Mouse (Mus musculus) myocyte (in vitro differentiated cells): ENCODE data around the gene Perm1. TPM values are rescaled to one million over a fixed set of nuclear protein-coding genes. Genes with fewer than 3 reads are reported as not detected.

ENCODE experiments used
- H3K27me3 ChIP-seq: one replicate; pipeline ENCODE4 v1.6.1; 2011; ENCODE audit not compliant: control insufficient read depth, insufficient read depth, insufficient read length
- H3K36me3 ChIP-seq: one replicate; pipeline ENCODE4 v1.6.1; 2011; ENCODE audit not compliant: control insufficient read depth, insufficient read depth
- H3K4me2 ChIP-seq: one replicate; pipeline ENCODE4 v1.6.1; 2011; ENCODE audit warnings: low read depth, control low read depth
- H3K4me3 ChIP-seq: one replicate; pipeline ENCODE4 v1.5.1; 2011; ENCODE audit warnings: mild to moderate bottlenecking, control low read depth, moderate library complexity
- H3K79me2 ChIP-seq: one replicate; pipeline ENCODE4 v1.6.1; 2011; ENCODE audit not compliant: control insufficient read depth, insufficient read depth
- H3ac ChIP-seq: one replicate; pipeline ENCODE4 v1.6.1; 2011; ENCODE audit not compliant: control insufficient read depth, insufficient read length
- CEBPB ChIP-seq: IDR thresholded peaks from 2 replicates; pipeline ENCODE4 v1.6.1; 2011; ENCODE audit warnings: mild to moderate bottlenecking, moderate library complexity; ENCODE audit not compliant: poor library complexity, insufficient read depth, severe bottlenecking
- E2F4 ChIP-seq: IDR thresholded peaks from one replicate; pipeline ENCODE4 v1.6.1; 2011; ENCODE audit warnings: mild to moderate bottlenecking, control low read depth, moderate library complexity; ENCODE audit not compliant: insufficient read depth
- MAX ChIP-seq: IDR thresholded peaks from one replicate; pipeline ENCODE4 v1.6.1; 2011; ENCODE audit warnings: low read depth, mild to moderate bottlenecking, control low read depth
- MYOD1 ChIP-seq, 3 experiments: IDR thresholded peaks; one replicate each; pipeline ENCODE4 v1.6.1; 2011; ENCODE audit warnings: control low read depth in 2 of 3, low read depth in 2 of 3, mild to moderate bottlenecking in 2 of 3, moderate library complexity in 1 of 3; ENCODE audit not compliant: insufficient read length in 2 of 3, control insufficient read depth in 1 of 3
- MYOG ChIP-seq, 3 experiments: IDR thresholded peaks; one replicate each; pipeline ENCODE4 v1.6.1; 2011; ENCODE audit warnings: control low read depth in 2 of 3, low read depth in 2 of 3, mild to moderate bottlenecking in 2 of 3; ENCODE audit not compliant: insufficient read length in 2 of 3, control insufficient read depth in 1 of 3, insufficient read depth in 1 of 3
- POLR2A ChIP-seq: IDR thresholded peaks from one replicate; pipeline ENCODE4 v1.6.1; 2011; ENCODE audit warnings: low read depth, mild to moderate bottlenecking, control low read depth, moderate library complexity; ENCODE audit not compliant: insufficient read length
- POLR2AphosphoS2 ChIP-seq: IDR thresholded peaks from one replicate; pipeline ENCODE4 v1.6.1; 2011; ENCODE audit warnings: low read depth, control low read depth; ENCODE audit not compliant: insufficient read length
- REST ChIP-seq: IDR thresholded peaks from one replicate; pipeline ENCODE4 v1.6.1; 2011; ENCODE audit warnings: mild to moderate bottlenecking, control low read depth, moderate library complexity; ENCODE audit not compliant: insufficient read depth, insufficient read length
- SRF ChIP-seq: IDR thresholded peaks from one replicate; pipeline ENCODE4 v1.6.1; 2011; ENCODE audit warnings: low read depth; ENCODE audit not compliant: control insufficient read depth, insufficient read length
- TCF12 ChIP-seq: IDR thresholded peaks from one replicate; pipeline ENCODE4 v1.6.1; 2011; ENCODE audit warnings: mild to moderate bottlenecking, control low read depth; ENCODE audit not compliant: poor library complexity, insufficient read depth, severe bottlenecking
- TCF3 ChIP-seq: IDR thresholded peaks from one replicate; pipeline ENCODE4 v1.6.1; 2011; ENCODE audit warnings: low read depth, control low read depth; ENCODE audit not compliant: insufficient read length
- USF1 ChIP-seq: IDR thresholded peaks from one replicate; pipeline ENCODE4 v1.6.1; 2011; ENCODE audit warnings: low read depth, mild to moderate bottlenecking, control low read depth, moderate library complexity
- polyA plus RNA-seq: library from polyadenylated mRNA; unstranded; fragments of >200 nt; fragmentation: generic; extraction: Trizol; gene quantifications from one replicate; pipeline ENCODE4 v1.2.1, GENCODE M21; 2012; ENCODE audit warnings: missing spikeins

The Perm1 gene
- polyA plus RNA-seq, 1 experiment: 0.11 TPM

DNA sequence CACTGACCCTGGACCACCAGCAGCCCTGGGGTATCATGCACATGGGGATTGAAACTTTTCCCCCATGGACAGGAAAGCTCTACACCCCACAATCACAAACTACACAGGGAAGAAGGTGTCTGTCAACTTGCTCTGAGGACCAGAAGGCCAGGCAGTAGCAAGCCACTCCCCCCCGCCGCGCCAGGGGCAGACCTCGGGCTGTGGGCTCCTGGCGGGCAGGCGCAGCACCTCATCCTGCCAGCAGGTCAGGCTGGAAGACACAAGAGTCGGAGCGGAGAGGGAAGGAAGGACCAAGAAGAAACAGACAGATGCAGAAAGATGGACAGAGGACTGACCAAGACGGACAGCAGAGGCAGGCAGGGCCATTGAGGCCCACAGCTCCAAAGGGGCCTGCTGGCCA is 38.0 kb upstream of the Perm1 start:
- Histone ChIP-seq H3ac (no peak overlapping the region), H3K36me3 (no peaks in the 10 kb centered on the region), H3K4me2 (no peak overlapping the region), H3K4me3 (no peak overlapping the region), H3K79me2 (no peaks in the 10 kb centered on the region), H3K27me3 (no peaks in the 10 kb centered on the region)
- no peak for TF ChIP-seq USF1
- no peak for TF ChIP-seq REST
- no peak for TF ChIP-seq MYOG (IDR thresholded peaks at IDR 0.05; ENCODE audit: control insufficient read depth in 1 of 3, insufficient read depth in 1 of 3, insufficient read length in 2 of 3, low read depth in 2 of 3)
- no peak for TF ChIP-seq TCF3
- no peak for TF ChIP-seq POLR2A
- no peak for TF ChIP-seq MYOD1 (IDR thresholded peaks at IDR 0.05; ENCODE audit: control insufficient read depth in 1 of 3, insufficient read length in 2 of 3, low read depth in 2 of 3)
- no peak for TF ChIP-seq MAX
- no peak for TF ChIP-seq TCF12
- no peak for TF ChIP-seq SRF
- TF ChIP-seq POLR2AphosphoS2: no peak
- no peak for TF ChIP-seq CEBPB
- no peak for TF ChIP-seq E2F4

GRCm38 (mm10) chr4:156183747-156184146 is 31.9 kb upstream of the Perm1 start:
- Histone ChIP-seq H3K27me3 (no peaks in the 10 kb centered on the region), H3K4me2 (no peak overlapping the region), H3K4me3 (no peak overlapping the region), H3K79me2 (no peaks in the 10 kb centered on the region), H3ac (no peak overlapping the region), H3K36me3 (no peaks in the 10 kb centered on the region)
- TF ChIP-seq TCF12: no peak
- no peak for TF ChIP-seq MYOG (IDR thresholded peaks at IDR 0.05; ENCODE audit: control insufficient read depth in 1 of 3, insufficient read depth in 1 of 3, insufficient read length in 2 of 3, low read depth in 2 of 3)
- TF ChIP-seq TCF3: no peak
- no peak for TF ChIP-seq MYOD1 (IDR thresholded peaks at IDR 0.05; ENCODE audit: control insufficient read depth in 1 of 3, insufficient read length in 2 of 3, low read depth in 2 of 3)
- no peak for TF ChIP-seq USF1
- TF ChIP-seq POLR2AphosphoS2: no peak
- TF ChIP-seq CEBPB: no peak
- no peak for TF ChIP-seq MAX
- TF ChIP-seq E2F4: no peak
- TF ChIP-seq POLR2A: no peak
- no peak for TF ChIP-seq SRF
- no peak for TF ChIP-seq REST

DNA sequence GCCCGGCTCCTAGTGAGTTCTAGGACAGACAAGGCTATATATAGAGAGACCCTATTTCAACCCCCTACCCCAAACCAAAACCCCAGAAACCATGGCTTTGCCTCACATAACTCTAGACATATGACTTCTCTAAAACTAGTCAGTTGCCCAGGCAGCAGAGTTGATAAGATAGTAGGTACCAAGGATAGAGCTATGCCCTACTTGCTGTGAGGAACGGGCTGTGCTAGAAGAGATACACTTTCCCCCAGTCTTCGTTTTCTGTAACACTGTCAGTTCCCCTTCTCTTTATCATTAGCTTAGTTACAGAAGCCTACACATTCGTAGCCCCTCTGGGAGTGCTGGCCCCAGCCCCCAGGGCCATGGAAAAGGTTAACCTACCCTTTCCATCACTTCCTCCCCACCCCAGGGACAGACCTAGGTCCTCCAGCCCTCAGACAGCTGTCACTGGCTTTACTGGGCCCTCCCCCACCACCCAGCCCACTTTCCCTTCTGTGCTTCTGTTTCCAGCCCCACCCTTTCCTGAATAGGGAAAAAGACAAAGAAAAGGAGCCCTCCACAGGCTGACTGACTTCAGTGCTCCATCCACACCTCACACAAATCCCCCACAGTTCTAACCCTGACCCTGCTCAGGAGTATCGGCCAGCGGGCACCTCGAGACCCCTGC is 31.2 kb upstream of the Perm1 start:
- H3K36me3 ChIP-seq: no peaks in the 10 kb centered on the region
- H3K79me2 ChIP-seq: no peaks in the 10 kb centered on the region
- H3ac ChIP-seq: no peak overlapping the region
- no peaks in the 10 kb centered on the region for H3K27me3 ChIP-seq
- TF ChIP-seq MYOG (IDR thresholded peaks at IDR 0.05; ENCODE audit: control insufficient read depth in 1 of 3, insufficient read depth in 1 of 3, insufficient read length in 2 of 3, low read depth in 2 of 3): no peak
- TF ChIP-seq CEBPB: no peak
- no peak for TF ChIP-seq E2F4
- TF ChIP-seq USF1: no peak
- peak in 1 of 3 experiments; percentile 17 for TF ChIP-seq MYOD1 (IDR thresholded peaks at IDR 0.05; ENCODE audit: control insufficient read depth in 1 of 3, insufficient read length in 2 of 3, low read depth in 2 of 3)
- no peak overlapping the region for H3K4me2 ChIP-seq
- H3K4me3 ChIP-seq: no peak overlapping the region

- H3K79me2 ChIP-seq: no peaks in the 10 kb centered on the region
- TF ChIP-seq CEBPB: no peak
- no peak for TF ChIP-seq USF1
- TF ChIP-seq SRF: no peak
- TF ChIP-seq TCF3: no peak
- no peak for TF ChIP-seq MYOG (IDR thresholded peaks at IDR 0.05; ENCODE audit: control insufficient read depth in 1 of 3, insufficient read depth in 1 of 3, insufficient read length in 2 of 3, low read depth in 2 of 3)
- TF ChIP-seq MYOD1 (IDR thresholded peaks at IDR 0.05; ENCODE audit: control insufficient read depth in 1 of 3, insufficient read length in 2 of 3, low read depth in 2 of 3): no peak
- no peak for TF ChIP-seq MAX
- no peak for TF ChIP-seq TCF12
- no peak for TF ChIP-seq E2F4
- TF ChIP-seq REST: no peak
- no peak for TF ChIP-seq POLR2A
- no peak for TF ChIP-seq POLR2AphosphoS2
- no peak overlapping the region for H3ac ChIP-seq
- H3K36me3 ChIP-seq: no peaks in the 10 kb centered on the region
- no peaks in the 10 kb centered on the region for H3K27me3 ChIP-seq
- H3K4me2 ChIP-seq: no peak overlapping the region
- H3K4me3 ChIP-seq: no peak overlapping the region
Measured at GRCm38 (mm10) chr4:156185456-156185949, 30.2 kb upstream of the Perm1 start.
